In genomic region chr16:17015853-17016230, GRCm38 (mm10) we compare ENCODE assay signal across 23 mouse cellular contexts. TPM values are rescaled to one million over a fixed set of nuclear protein-coding genes. Genes with fewer than 3 reads are reported as not detected.
DNase-seq lines count a peak whose midpoint lies in the region; ATAC-seq lines count a peak whose summit lies in the region.
"Had no signal": no experiment of that assay in that cellular context is flagged by ENCODE, and none has a peak within 500 bp of the region (broad histone marks: within the 10 kb centered on the region; RNA-seq: fewer than 3 reads in every experiment).

No protein-coding gene starts in this region.

- H3K27ac ChIP-seq in forebrain, embryonic 14.5 days (ENCODE audit: low read depth, low read length), result no peak overlapping the region
- H3K27ac ChIP-seq: forebrain, embryonic 10.5 days; forebrain, embryonic 13.5 days; gastrocnemius, adult 2 months; heart, embryonic 15.5 days; hindbrain, embryonic 15.5 days had no signal

- ATAC-seq in activated CD4-positive, CD25-positive, alpha-beta regulatory T cell, adult 4 months, result peak; percentile 56
- ATAC-seq in forebrain, embryonic 14.5 days, result no peak
- ATAC-seq: forebrain, embryonic 13.5 days; intestine, embryonic 16.5 days had no signal

- no peak overlapping the region for H3K4me2 ChIP-seq in forebrain, embryonic 14.5 days (ENCODE audit: low read length)
- H3K4me2 ChIP-seq: forebrain, embryonic 13.5 days; heart, embryonic 12.5 days; heart, embryonic 15.5 days; hindbrain, embryonic 15.5 days had no signal

- H3K27me3 ChIP-seq in forebrain, embryonic 14.5 days (replicated peaks; ENCODE audit: control insufficient read depth, insufficient read depth, low read length), result no peaks in the 10 kb centered on the region
- H3K27me3 ChIP-seq: forebrain, embryonic 13.5 days; heart, embryonic 12.5 days; heart, embryonic 15.5 days; hindbrain, embryonic 15.5 days had no signal

- peaks cover 28% of the 10 kb centered on the region for H3K36me3 ChIP-seq in forebrain, embryonic 14.5 days (ENCODE audit: control insufficient read depth, insufficient read depth, low read length)

- no peak overlapping the region for H3K9ac ChIP-seq in forebrain, embryonic 14.5 days (ENCODE audit: low read length)
- H3K9ac ChIP-seq: forebrain, embryonic 13.5 days; forebrain, postnatal 0 days; heart, embryonic 12.5 days; heart, embryonic 15.5 days; hindbrain, embryonic 15.5 days had no signal

- 95% methylated on average over 3 of the region's 3 CpGs for WGBS in forebrain, embryonic 14.5 days

- no peaks in the 10 kb centered on the region for H3K4me1 ChIP-seq in forebrain, embryonic 14.5 days (ENCODE audit: control insufficient read depth, insufficient read depth, low read length)
- H3K4me1 ChIP-seq: forebrain, embryonic 10.5 days; forebrain, embryonic 13.5 days; heart, embryonic 15.5 days; hindbrain, embryonic 15.5 days had no signal

- DNase-seq in CD4-positive helper T cell, adult 2 months (ENCODE audit: low read depth, low spot score), result peak; percentile 76
- peak; percentile 72 for DNase-seq in CD4-positive, CD25-positive, alpha-beta regulatory T cell, adult 2 months (ENCODE audit: low read depth, low spot score)
- DNase-seq in naive thymus-derived CD4-positive, alpha-beta T cell, adult 2 months (ENCODE audit: low read depth), result peak; percentile 41
- DNase-seq in embryo, embryonic 10 days (ENCODE audit: low spot score), result no peak
- no peak for DNase-seq in forebrain, embryonic 14.5 days (ENCODE audit: low spot score)
- DNase-seq: adrenal gland, postnatal 14 days; cerebellum, adult 11 months; cerebellum, adult 9-11 months; cerebellum, postnatal 25 days; forebrain, postnatal 0 days; gastrocnemius, adult 2 months; gastrocnemius, postnatal 14 days; heart, adult 18-20 months; heart, postnatal 10 days; heart, postnatal 4 days; kidney, adult 2 months had no signal

- no peaks in the 10 kb centered on the region for H3K9me3 ChIP-seq in forebrain, embryonic 14.5 days (replicated peaks; ENCODE audit: control insufficient read depth, low read length)
- H3K9me3 ChIP-seq: forebrain, embryonic 10.5 days; forebrain, embryonic 13.5 days; heart, embryonic 12.5 days; heart, embryonic 15.5 days; hindbrain, embryonic 15.5 days had no signal

- no peak overlapping the region for H3K4me3 ChIP-seq in forebrain, embryonic 14.5 days (ENCODE audit: low read depth, low read length)
- H3K4me3 ChIP-seq: forebrain, embryonic 10.5 days; forebrain, embryonic 13.5 days; gastrocnemius, adult 2 months; heart, embryonic 12.5 days; heart, embryonic 15.5 days; hindbrain, embryonic 15.5 days had no signal

RNA-seq across cellular contexts. Expression of gene Mapk1, which starts 32.7 kb away (rescaled TPM):
- polyA plus RNA-seq in activated CD4-positive, CD25-positive, alpha-beta regulatory T cell, adult 4 months (2017; shearing (Covaris generic)), result 10 to 100 TPM; 30.9 to 34.1 TPM
- polyA plus RNA-seq in forebrain, embryonic 14.5 days (2014; fragmentation: Nextera tagmentation; extraction: Ambion mirVana), result 217 and 218 TPM in 2 replicates

RNA-seq across cellular contexts. Expression of gene Ypel1, which starts 53.7 kb away (rescaled TPM):
- polyA plus RNA-seq in activated CD4-positive, CD25-positive, alpha-beta regulatory T cell, adult 4 months (2017; shearing (Covaris generic)), result 1 to 10 TPM; 3.2 to 3.8 TPM
- polyA plus RNA-seq in forebrain, embryonic 14.5 days (2014; fragmentation: Nextera tagmentation; extraction: Ambion mirVana), result 180 and 195 TPM in 2 replicates

Comparison
In these comparisons a context has a peak if more than half of its experiments do, and no peak if none do; other contexts are left out.
1. DNase-seq: peak in CD4-positive helper T cell, adult 2 months (single experiment), CD4-positive, CD25-positive, alpha-beta regulatory T cell, adult 2 months (single experiment) and naive thymus-derived CD4-positive, alpha-beta T cell, adult 2 months (single experiment); none in embryo, embryonic 10 days (single experiment) and forebrain, embryonic 14.5 days (single experiment).
2. RNA of gene Ypel1, which starts 53.7 kb away (polyA plus RNA-seq): 180 to 195 TPM in forebrain, embryonic 14.5 days; 3.2 to 3.8 TPM in activated CD4-positive, CD25-positive, alpha-beta regulatory T cell, adult 4 months; every median in the first group is over 10 times any median in the second.